Mouse (Mus musculus) liver, adult 2 months (tissue): ENCODE results near the gene H2afy.

Experiments used
- CTCF ChIP-seq: fragments of 200-500 bp; IDR thresholded peaks from 2 replicates; pipeline ENCODE4 v1.5.1; 2011; ENCODE audit warnings: low read depth, low read length, control low read depth
- POLR2A ChIP-seq: fragments of 200-500 bp; IDR thresholded peaks from 2 replicates; pipeline ENCODE4 v1.6.1; 2011; ENCODE audit warnings: low read length, control low read depth; ENCODE audit not compliant: insufficient read depth; ENCODE audit errors: extremely low read depth

DNA sequence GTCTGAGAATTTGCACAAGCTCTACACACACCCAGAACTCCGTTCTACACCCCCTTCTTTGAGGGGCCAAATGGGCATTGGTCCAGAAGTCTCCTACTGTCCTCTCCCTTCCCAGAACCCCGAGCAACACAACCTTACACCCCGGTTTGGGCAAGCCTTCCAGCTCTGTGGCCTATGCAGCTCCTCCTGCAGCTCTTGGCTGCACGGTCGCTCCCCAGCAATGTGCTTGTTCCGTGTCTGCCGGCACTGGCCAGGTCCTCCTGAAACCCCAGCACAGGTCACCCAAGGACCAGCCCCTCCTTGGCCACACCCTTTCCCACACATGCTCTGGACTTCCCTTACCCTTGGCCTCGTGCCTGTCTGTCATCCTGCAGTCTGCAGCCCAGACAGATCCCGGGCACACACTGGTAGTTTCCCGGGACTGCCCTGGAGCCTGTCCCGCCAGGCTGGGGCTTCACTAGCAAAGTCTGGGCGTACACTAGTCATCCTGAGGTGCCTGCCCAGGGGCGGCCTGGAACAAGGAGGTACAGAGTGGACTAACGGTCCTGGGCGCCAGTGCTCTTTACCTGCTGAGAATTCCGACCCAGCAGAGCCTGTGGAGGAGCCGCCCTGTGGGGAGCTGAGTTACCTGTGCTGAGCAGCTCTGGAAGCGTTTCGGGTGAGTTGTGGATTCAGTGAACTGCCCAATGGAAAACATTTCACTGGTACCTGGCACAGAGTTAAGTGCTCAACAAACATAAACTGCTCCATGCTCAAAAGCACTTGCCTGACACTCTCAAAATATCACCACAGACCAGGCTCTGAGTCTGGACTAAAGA lies 22.5 kb downstream of the H2afy start:
- TF ChIP-seq CTCF (no peak), POLR2A (no peak)
